ENCODE assay signal across 8 mouse cellular contexts in the genomic region with DNA sequence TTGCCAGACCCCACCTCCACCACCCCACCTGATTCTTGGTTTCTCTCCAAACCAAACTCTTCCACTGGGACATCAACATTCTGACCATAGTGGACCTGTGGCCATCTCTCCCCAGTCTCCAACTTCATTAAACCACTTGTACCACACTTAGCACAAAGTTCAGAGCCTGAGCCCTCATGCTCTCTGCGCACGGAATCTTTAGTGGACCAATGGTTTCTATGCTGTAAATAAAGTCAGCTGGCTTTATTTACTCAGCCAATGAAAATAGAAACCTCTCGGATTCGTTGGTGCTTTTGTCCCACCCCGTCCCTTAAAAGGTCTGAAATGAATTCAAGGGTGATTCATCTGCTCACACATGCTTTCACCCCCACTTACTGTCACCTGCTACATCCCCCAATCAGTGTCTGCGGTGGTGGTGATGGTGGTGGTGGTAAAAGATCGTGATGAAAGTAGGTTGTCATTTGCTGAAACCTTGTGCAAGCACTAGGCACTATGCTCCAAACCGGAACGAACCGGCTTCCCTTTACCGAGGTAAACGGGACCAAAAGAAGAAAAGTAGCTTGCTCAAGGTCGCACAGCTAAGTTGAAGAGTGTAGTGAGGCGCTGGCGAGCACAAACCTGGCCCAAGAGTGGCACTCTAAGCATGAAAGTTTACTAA. TPM values are rescaled to one million over a fixed set of nuclear protein-coding genes. Genes with fewer than 3 reads are reported as not detected.
DNase-seq lines count a peak whose midpoint lies in the region; ATAC-seq and TF ChIP-seq lines count a peak whose summit lies in the region.

No protein-coding gene starts in this region.

- intact Hi-C loops in heart, postnatal 36 days (cut with DNase I) = no loop called here

- peaks cover 14% of the 10 kb centered on the region for H3K4me1 ChIP-seq in heart, embryonic 10.5 days
- peaks cover 13% of the 10 kb centered on the region for H3K4me1 ChIP-seq in bone marrow macrophage, adult 2 months (ENCODE audit: control insufficient read depth, insufficient read depth, low read length)
- 0 out of 2 replicates have a peak, but pooled peaks cover 3% of the 10 kb centered on the region for H3K4me1 ChIP-seq in limb, embryonic 11.5 days (ENCODE audit: control insufficient read depth, insufficient read depth, low read length)
- peaks cover 23% of the 10 kb centered on the region for H3K4me1 ChIP-seq in midbrain, embryonic 15.5 days

- no peak for TF ChIP-seq CTCF in bone marrow macrophage, adult 2 months (IDR thresholded peaks at IDR 0.05; ENCODE audit: low read depth, low read length)

- DNase-seq in heart, embryonic 10.5 days (ENCODE audit: low spot score) = no peak
- DNase-seq in heart, postnatal 36 days = no peak
- DNase-seq in CD4-positive, CD25-positive, alpha-beta regulatory T cell, adult 2 months (ENCODE audit: low read depth, low spot score) = peak; percentile 62
- peak; percentile 43 for DNase-seq in limb, embryonic 11.5 days (ENCODE audit: low spot score)
- no peak for DNase-seq in urinary bladder, postnatal 4 days (ENCODE audit: low spot score in 2 of 2)

- H3K27me3 ChIP-seq in heart, embryonic 10.5 days (ENCODE audit: insufficient read depth, poor library complexity, severe bottlenecking) = peaks cover 16% of the 10 kb centered on the region
- no peaks in the 10 kb centered on the region for H3K27me3 ChIP-seq in limb, embryonic 11.5 days (ENCODE audit: control insufficient read depth, insufficient read depth, low read length)
- H3K27me3 ChIP-seq in midbrain, embryonic 15.5 days (replicated peaks) = no peaks in the 10 kb centered on the region

- no peaks in the 10 kb centered on the region for H3K36me3 ChIP-seq in heart, embryonic 10.5 days
- H3K36me3 ChIP-seq in limb, embryonic 11.5 days (ENCODE audit: control insufficient read depth, insufficient read depth, low read length) = no peaks in the 10 kb centered on the region
- H3K36me3 ChIP-seq in midbrain, embryonic 15.5 days (replicated peaks) = no peaks in the 10 kb centered on the region

- no peaks in the 10 kb centered on the region for H3K9me3 ChIP-seq in heart, embryonic 10.5 days
- H3K9me3 ChIP-seq in limb, embryonic 11.5 days (ENCODE audit: control insufficient read depth, low read length) = no peaks in the 10 kb centered on the region
- no peaks in the 10 kb centered on the region for H3K9me3 ChIP-seq in midbrain, embryonic 15.5 days

- H3K9ac ChIP-seq in limb, embryonic 11.5 days (ENCODE audit: low read length) = peak overlapping the region; percentile 81; the same call in 1 of the 2 replicates
- H3K9ac ChIP-seq in midbrain, embryonic 15.5 days = peak overlapping the region; percentile 87

- H3K4me2 ChIP-seq in limb, embryonic 11.5 days (ENCODE audit: low read depth, severe bottlenecking) = peak overlapping the region; percentile 98
- H3K4me2 ChIP-seq in midbrain, embryonic 15.5 days = peak overlapping the region; percentile 95

- peak overlapping the region; percentile 86 for H3K4me3 ChIP-seq in heart, embryonic 10.5 days
- peak overlapping the region; percentile 80 for H3K4me3 ChIP-seq in bone marrow macrophage, adult 2 months (ENCODE audit: insufficient read depth, low read length)
- peak overlapping the region; percentile 82 for H3K4me3 ChIP-seq in limb, embryonic 11.5 days (ENCODE audit: low read depth, low read length)
- peak overlapping the region; percentile 70 for H3K4me3 ChIP-seq in midbrain, embryonic 15.5 days

- 30% methylated on average over 15 of the region's 15 CpGs for WGBS in heart, embryonic 10.5 days
- WGBS in limb, embryonic 11.5 days = 27% methylated on average over 15 of the region's 15 CpGs
- WGBS in midbrain, embryonic 15.5 days = 23% methylated on average over 15 of the region's 15 CpGs

- ATAC-seq in hematopoietic stem cell, adult 5-6 weeks (replicated peaks in 1 of 2; ENCODE audit: insufficient read depth in 1 of 2, low FRiP score in 2 of 2, low TSS enrichment in 1 of 2, low read depth in 1 of 2, poor library complexity in 2 of 2, severe bottlenecking in 2 of 2) = peak; percentile 47 to 58; a peak in 3 of 4 replicates
- no peak for ATAC-seq in limb, embryonic 11.5 days (ENCODE audit: insufficient number of reproducible peaks, low FRiP score, low TSS enrichment, low read depth)
- peak; percentile 12; the same call in 1 of the 2 replicates for ATAC-seq in midbrain, embryonic 15.5 days (replicated peaks)

- TF ChIP-seq POLR2A in bone marrow macrophage, adult 2 months (IDR thresholded peaks at IDR 0.05; ENCODE audit: borderline replicate concordance, low read depth, low read length) = no peak

- peak overlapping the region; percentile 89 for H3K27ac ChIP-seq in heart, embryonic 10.5 days
- H3K27ac ChIP-seq in bone marrow macrophage, adult 2 months (ENCODE audit: insufficient read depth, low read depth, low read length) = no peak overlapping the region
- H3K27ac ChIP-seq in limb, embryonic 11.5 days (replicated peaks; ENCODE audit: low read depth, low read length) = no peak overlapping the region
- no peak overlapping the region for H3K27ac ChIP-seq in midbrain, embryonic 15.5 days

RNA-seq across cellular contexts. Expression of gene Ttll11, which starts 1.3 kb away (rescaled TPM):
- 0.42 and 0.85 TPM in 2 replicates for polyA plus RNA-seq in heart, embryonic 10.5 days (2016; fragmentation: Nextera tagmentation; extraction: Ambion mirVana)
- total RNA-seq in heart, postnatal 36 days (2021) = 1 to 10 TPM; 1.1 to 2.5 TPM
- not detected in 2 replicates for polyA plus RNA-seq in bone marrow macrophage, adult 2 months (2012; ENCODE audit: insufficient read depth, insufficient read length, missing spikeins)
- total RNA-seq in hematopoietic stem cell, adult 5-6 weeks (2017) = not detected in 2 replicates
- polyA plus RNA-seq in limb, embryonic 11.5 days (2014; fragmentation: Nextera tagmentation; extraction: Ambion mirVana) = 0.74 and 0.97 TPM in 2 replicates
- 5.4 TPM in 2 replicates for polyA plus RNA-seq in midbrain, embryonic 15.5 days (2015; fragmentation: Nextera tagmentation; extraction: Ambion mirVana)

Comparison
In these comparisons a context has a peak if more than half of its experiments do, and no peak if none do; other contexts are left out.
1. DNase-seq: peak in CD4-positive, CD25-positive, alpha-beta regulatory T cell, adult 2 months (single experiment) and limb, embryonic 11.5 days (single experiment); none in heart, embryonic 10.5 days (single experiment), heart, postnatal 36 days (0 of 2) and urinary bladder, postnatal 4 days (0 of 2).
2. Peak in every context shown above with its lines, with median percentiles within 50 percentile points of each other: H3K4me3 ChIP-seq.